Mouse (Mus musculus): ENCODE measurements around the gene Fam184a.

The Fam184a gene

GRCm38 (mm10) chr10:53750955-53751652 lies at the start of gene Fam184a:
Gene Fam184a, minus strand, starts transcription at chr10:53751123.
- DNase-seq (ENCODE audit: low read depth, low spot score), result peak; percentile 73

- no peak for DNase-seq (ENCODE audit: low read depth, low spot score)
These were observed 45.3 kb upstream of the Fam184a start for GRCm38 (mm10) chr10:53796258-53796581.

GRCm38 (mm10) chr10:53795567-53796257 lies 44.8 kb upstream of the Fam184a start:
- peak; percentile 14 for DNase-seq (ENCODE audit: low read depth, low spot score)

GRCm38 (mm10) chr10:53791281-53791680 lies 40.4 kb upstream of the Fam184a start:
- DNase-seq (ENCODE audit: low read depth, low spot score), result no peak

GRCm38 (mm10) chr10:53776591-53776990 lies 25.7 kb upstream of the Fam184a start:
- DNase-seq (ENCODE audit: low read depth, low spot score), result no peak

- no peak for DNase-seq (ENCODE audit: low read depth, low spot score)
These were observed 21.8 kb upstream of the Fam184a start for GRCm38 (mm10) chr10:53772708-53773107.

GRCm38 (mm10) chr10:53771480-53771879 lies 20.6 kb upstream of the Fam184a start:
- DNase-seq (ENCODE audit: low read depth, low spot score), result no peak

- no peak for DNase-seq (ENCODE audit: low read depth, low spot score)
These were observed 17.8 kb upstream of the Fam184a start for GRCm38 (mm10) chr10:53768745-53769144.

GRCm38 (mm10) chr10:53765471-53765870 lies 14.5 kb upstream of the Fam184a start:
- DNase-seq (ENCODE audit: low read depth, low spot score), result no peak

GRCm38 (mm10) chr10:53752723-53753122 lies 1.8 kb upstream of the Fam184a start:
- DNase-seq (ENCODE audit: low read depth, low spot score), result no peak

- peak; percentile 34 for DNase-seq (ENCODE audit: low read depth, low spot score)
These were observed 508 bp downstream of the Fam184a start for GRCm38 (mm10) chr10:53750275-53750954.

GRCm38 (mm10) chr10:53746039-53746438 lies 4.9 kb downstream of the Fam184a start:
- DNase-seq (ENCODE audit: low read depth, low spot score), result no peak

- no peak for DNase-seq (ENCODE audit: low read depth, low spot score)
These were observed 8.0 kb downstream of the Fam184a start for GRCm38 (mm10) chr10:53742961-53743360.

- no peak for DNase-seq (ENCODE audit: low read depth, low spot score)
These were observed 10.9 kb downstream of the Fam184a start for GRCm38 (mm10) chr10:53740014-53740413.

GRCm38 (mm10) chr10:53738842-53739241 lies 12.1 kb downstream of the Fam184a start:
- no peak for DNase-seq (ENCODE audit: low read depth, low spot score)

GRCm38 (mm10) chr10:53735201-53735865 lies 15.6 kb downstream of the Fam184a start:
- DNase-seq (ENCODE audit: low read depth, low spot score), result no peak

- no peak for DNase-seq (ENCODE audit: low read depth, low spot score)
These were observed 18.6 kb downstream of the Fam184a start for GRCm38 (mm10) chr10:53732324-53732723.

GRCm38 (mm10) chr10:53728883-53729282 lies 22.0 kb downstream of the Fam184a start:
- DNase-seq (ENCODE audit: low read depth, low spot score), result no peak

GRCm38 (mm10) chr10:53725301-53725700 lies 25.6 kb downstream of the Fam184a start:
- no peak for DNase-seq (ENCODE audit: low read depth, low spot score)

- no peak for DNase-seq (ENCODE audit: low read depth, low spot score)
These were observed 46.4 kb downstream of the Fam184a start for GRCm38 (mm10) chr10:53704516-53704915.

- no peak for DNase-seq (ENCODE audit: low read depth, low spot score)
These were observed 52.4 kb downstream of the Fam184a start for GRCm38 (mm10) chr10:53698531-53698930.

- no peak for DNase-seq (ENCODE audit: low read depth, low spot score)
These were observed 56.2 kb downstream of the Fam184a start for GRCm38 (mm10) chr10:53694757-53695156.
